Mouse (Mus musculus): Measurements from ENCODE around the gene Fam209.

Fam209 gene

DNA sequence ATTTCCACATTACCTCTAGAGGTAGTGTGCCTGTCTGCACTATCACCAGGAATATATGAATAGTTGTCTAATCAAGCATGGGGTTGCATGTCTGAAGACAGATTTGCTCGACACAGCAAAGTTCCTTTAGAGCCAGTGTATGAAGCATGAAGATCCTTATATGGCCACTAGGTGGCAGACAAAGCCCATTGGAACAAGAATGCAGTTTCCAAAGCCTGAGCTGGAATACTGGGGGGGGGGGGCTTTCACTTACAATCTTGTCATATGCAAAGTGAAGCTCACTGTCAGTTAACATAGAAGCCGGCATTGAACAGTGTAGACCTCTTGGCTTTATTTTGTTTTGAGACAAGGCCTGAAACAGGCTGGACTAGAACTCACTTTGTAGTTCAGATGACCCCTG, 5.5 kb downstream of the Fam209 start:
- no peak for DNase-seq

- no peak for DNase-seq
Observed at GRCm38 (mm10) chr2:172480296-172480695, 8.0 kb downstream of the Fam209 start.

DNA sequence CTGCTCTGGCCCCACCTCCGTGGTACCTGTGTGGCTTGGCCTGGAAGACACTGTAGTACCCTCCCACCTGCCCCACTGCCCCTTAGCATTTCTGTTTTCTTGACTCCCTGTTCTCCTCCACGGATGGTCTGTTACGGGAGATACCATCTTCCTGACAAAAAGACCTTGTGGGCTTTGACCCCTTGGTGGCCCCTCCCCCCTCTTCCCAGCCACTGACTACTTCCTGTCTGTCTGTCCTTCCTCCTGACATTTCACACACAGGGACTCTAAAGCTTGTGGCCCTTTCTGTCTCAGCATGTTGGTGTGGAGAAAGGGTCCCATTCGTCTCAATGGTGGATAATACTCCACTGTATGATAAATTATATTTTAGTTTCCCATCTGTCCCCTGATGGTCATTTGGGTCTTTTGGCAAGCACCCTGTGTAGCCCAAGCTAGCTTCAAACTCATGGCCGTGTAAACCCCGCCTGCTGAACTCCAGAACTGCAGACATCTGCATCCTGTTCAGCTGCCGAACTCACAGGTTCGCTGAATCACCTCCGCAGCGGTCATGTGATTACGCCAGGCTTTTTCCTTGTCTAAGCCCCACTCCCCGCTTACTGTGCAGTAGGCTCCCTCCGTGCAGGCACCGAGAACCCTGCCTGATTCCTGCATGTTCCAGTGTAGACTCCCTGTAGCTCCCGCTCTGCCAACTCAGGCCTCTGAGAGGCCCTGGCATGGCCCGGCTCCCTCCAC, 9.5 kb downstream of the Fam209 start:
- DNase-seq: no peak

DNA sequence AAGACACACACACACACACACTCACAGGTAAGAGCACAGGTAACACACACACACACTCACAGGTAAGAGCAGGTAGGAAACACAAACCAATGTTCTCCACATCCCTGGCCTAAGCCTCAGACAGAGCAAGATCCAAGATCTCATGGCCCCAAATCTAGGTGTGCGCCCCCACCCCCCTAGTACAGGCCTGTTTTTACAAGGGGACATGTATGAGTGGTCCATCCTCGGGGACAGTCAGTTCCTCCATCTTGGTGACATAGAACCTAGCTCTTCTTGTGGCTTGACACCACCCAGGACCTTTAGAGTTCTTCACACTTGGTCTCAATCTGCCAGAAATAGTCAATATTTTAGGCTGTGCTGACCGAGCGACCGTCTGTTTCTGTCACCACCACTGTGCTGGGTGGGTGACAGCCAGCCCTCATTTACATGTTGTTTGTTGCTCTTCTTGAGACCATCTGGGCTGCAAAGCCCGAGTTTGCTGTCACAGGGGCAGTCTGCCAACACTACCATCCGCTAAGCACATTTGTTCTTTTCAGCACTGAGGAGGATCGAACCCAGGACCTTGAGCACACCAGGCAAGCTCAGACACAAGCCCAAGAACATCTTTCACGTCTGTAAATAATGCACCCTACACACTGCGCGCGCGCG, 11.6 kb downstream of the Fam209 start:
- DNase-seq: no peak

DNA sequence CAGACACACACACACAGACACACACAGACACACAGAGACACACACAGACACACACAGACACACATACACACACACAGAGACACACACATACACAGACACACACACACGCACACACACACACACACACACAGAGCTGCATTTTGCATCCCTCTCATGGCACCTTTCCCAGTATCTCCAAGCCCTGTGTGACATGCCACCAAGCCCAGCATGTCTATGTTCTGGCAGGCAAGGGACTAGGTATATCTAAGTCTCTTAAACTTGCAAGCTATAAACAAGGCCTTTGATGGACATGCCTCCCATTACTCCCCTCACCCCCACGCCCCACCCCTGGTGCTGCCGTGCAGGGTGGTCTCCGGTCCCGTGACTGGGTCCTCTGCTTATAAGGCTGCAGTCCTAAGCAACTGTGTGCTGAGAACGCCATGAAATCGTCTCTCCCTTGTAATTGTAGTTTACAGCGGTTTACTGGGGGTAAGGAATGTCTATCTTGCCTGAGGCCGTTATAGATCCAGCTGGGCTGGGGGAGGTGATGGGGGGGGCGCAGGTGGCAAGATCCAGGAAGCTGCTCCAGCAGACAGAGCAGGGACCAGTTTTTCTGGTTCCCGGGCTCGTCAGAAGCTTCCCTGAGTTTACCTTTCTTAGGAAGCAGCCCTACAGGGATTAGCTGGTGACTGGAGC, 12.5 kb downstream of the Fam209 start:
- DNase-seq: no peak

DNA sequence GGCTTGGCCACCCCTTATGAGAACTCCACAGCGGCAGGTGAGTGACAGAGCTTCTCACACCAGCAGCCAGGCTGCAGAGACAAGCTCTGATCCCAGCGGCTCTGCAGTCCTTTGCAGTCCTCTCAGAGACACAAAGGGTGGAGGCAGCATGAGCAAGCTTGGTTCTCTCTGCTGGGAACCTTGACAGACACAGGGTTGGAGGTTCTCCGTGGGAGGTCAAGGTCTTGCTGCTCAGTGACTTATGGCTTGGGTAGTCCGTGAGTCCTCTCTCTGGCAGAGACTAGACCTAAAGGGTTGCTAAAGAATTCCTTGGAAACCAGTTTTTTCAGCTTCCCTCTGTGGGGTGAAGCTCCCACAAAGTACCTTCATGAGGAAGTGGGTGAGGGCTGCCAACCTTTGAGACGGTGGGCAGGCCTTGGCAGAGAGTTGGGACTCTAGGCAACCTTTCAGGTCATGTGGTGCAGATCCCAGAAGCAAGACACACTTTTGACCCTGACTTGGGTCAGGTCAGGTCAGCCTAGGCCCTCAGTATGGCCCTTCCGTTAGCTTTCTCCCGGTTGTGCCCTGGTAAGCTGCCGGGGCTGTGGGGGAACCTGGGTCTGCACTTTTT, 24.5 kb downstream of the Fam209 start:
- no peak for DNase-seq

GRCm38 (mm10) chr2:172498823-172499222, 26.5 kb downstream of the Fam209 start:
- no peak for DNase-seq

GRCm38 (mm10) chr2:172500752-172501316, 28.5 kb downstream of the Fam209 start:
- DNase-seq: no peak

- no peak for DNase-seq
Observed at GRCm38 (mm10) chr2:172501341-172501740, 29.0 kb downstream of the Fam209 start.

DNA sequence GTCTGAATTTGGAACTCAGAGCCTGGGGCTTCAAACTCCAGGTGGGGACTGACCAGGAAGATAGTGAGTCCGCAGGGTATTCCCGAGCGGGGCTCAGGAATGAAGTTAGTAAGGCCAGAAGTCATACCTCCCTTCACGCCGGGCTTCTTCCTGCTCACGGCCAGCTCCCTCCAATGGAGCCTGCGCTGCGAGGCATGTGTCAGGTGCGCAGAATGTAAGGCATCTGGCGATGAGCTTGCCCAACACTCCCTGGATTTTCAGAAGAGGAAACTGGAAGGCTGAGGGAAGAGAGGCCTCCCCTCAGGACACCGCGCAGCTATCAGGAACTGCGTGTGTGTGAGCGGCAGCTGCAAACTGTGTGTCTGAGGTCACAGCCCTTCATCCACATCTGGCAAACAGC, 29.8 kb downstream of the Fam209 start:
- DNase-seq: no peak

GRCm38 (mm10) chr2:172506121-172506520, 33.8 kb downstream of the Fam209 start:
- no peak for DNase-seq

GRCm38 (mm10) chr2:172510056-172510712, 37.9 kb downstream of the Fam209 start:
- DNase-seq: no peak

DNA sequence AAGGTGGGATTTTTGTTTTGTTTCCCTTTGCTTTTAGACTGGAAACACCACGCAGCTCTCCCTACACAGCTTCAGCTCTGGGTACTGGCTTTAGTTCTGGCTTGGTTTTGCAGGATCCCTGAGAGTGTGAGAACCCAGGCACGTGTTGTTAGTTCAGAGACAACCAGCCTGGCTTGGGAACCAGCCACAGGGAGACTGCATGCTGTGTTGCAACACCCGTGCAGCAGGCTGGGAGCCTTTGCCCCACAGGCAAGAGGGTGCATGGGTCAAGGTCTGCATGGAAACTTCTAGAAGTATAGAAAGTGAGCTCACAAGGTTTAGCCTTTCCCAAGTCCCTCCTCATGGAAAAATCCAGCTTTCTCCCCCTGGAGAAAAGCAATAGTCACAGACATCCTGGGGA, 38.6 kb downstream of the Fam209 start:
- no peak for DNase-seq

GRCm38 (mm10) chr2:172516407-172516992, 44.2 kb downstream of the Fam209 start:
- no peak for DNase-seq

DNA sequence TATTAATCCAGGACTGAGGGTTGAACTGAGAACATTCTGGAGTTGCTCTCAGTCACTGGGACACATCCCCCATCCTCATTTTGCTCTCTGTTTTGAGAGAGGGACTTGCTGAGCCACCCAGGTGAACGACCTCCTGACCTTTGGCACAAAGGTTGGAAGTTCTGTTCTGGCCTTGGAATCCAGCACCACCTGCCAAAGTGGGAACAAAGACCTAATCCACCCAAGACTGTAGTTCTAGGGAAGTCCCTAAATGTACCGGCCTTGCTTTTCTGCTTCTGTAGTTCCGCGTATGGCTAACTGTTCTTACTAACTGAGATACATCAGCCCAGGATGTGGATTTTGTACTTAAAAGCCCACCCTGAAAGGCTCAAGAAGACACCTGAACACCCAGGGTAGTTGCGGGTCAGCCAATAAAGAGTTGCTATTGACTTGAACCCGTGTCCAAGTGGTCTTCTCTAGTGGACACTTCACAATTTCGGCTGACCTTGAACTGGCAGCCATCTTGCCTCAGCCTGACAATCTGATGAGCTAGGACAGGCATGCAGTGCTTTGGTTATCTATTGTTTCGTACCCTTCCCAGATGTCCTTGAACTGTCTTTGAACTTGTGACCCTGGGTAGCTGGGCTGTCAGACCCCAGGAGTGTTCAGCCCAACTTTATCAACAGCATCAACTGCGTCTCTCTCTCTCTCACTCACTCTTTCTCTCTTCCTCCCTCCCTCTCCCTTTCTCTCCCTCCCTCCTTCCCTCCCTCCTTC, 48.5 kb downstream of the Fam209 start:
- no peak for DNase-seq

DNA sequence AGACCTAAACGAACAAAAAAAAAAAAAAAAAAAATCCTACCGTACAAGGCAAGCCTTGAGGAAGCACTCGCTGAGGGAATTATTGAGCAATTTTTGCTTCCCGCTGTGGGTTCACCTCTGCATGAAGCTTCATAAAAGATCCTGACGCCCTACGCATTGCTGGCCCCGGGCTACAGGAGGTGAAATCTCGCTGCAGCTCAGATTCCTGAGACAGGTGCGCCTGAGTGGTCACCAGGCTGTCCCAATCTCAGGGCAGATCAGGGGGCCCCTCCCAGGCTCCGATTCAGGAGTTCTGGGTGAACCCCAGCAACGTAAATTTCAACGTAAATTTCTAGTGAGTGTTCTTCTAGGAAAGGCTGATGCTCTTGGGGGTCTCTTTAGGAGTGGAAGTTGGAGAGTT, 50.2 kb downstream of the Fam209 start:
- no peak for DNase-seq

Data from heart, adult 11 months (tissue).